Comparison of ENCODE assay signal across 15 mouse cellular contexts in genomic region chr11:22832600-22832999, GRCm38 (mm10).
"Had no signal": no experiment of that assay in that cellular context is flagged by ENCODE, and none has a peak within 500 bp of the region (broad histone marks: within the 10 kb centered on the region; RNA-seq: fewer than 3 reads in every experiment).

No protein-coding gene starts in this region.

- H3K9ac ChIP-seq: limb, embryonic 12.5 days; lung, embryonic 15.5 days; midbrain, embryonic 15.5 days; neural tube, embryonic 13.5 days had no signal

- DNase-seq: kidney, adult 8-10 months; kidney, postnatal 25 days; layer of hippocampus, adult 9-11 months; layer of hippocampus, postnatal 36 days; liver; lung, postnatal 14 days; right cerebral cortex, adult 18-20 months; right cerebral cortex, postnatal 25 days had no signal

- H3K4me1 ChIP-seq: limb, embryonic 12.5 days; midbrain, embryonic 15.5 days had no signal

- H3K27me3 ChIP-seq: limb, embryonic 12.5 days; lung, embryonic 15.5 days; megakaryocyte, embryonic 14.5 days; midbrain, embryonic 15.5 days; neural tube, embryonic 13.5 days had no signal

- H3K4me2 ChIP-seq: limb, embryonic 12.5 days; lung, embryonic 15.5 days; midbrain, embryonic 11.5 days; midbrain, embryonic 15.5 days; neural tube, embryonic 13.5 days had no signal

- H3K4me3 ChIP-seq: limb, embryonic 12.5 days; lung, embryonic 15.5 days; megakaryocyte, embryonic 14.5 days; midbrain, embryonic 15.5 days; neural tube, embryonic 13.5 days had no signal

- ATAC-seq: midbrain, embryonic 15.5 days had no signal

- H3K36me3 ChIP-seq: limb, embryonic 12.5 days; lung, embryonic 15.5 days; midbrain, embryonic 15.5 days; neural tube, embryonic 13.5 days had no signal

- H3K27ac ChIP-seq: limb, embryonic 12.5 days; lung, embryonic 15.5 days; macrophage; midbrain, embryonic 15.5 days; neural tube, embryonic 13.5 days had no signal

- H3K9me3 ChIP-seq: limb, embryonic 12.5 days; lung, embryonic 15.5 days; megakaryocyte, embryonic 14.5 days; midbrain, embryonic 15.5 days; neural tube, embryonic 13.5 days had no signal
